15 mouse cellular contexts compared by ENCODE assay signal in genomic region chr12:39974977-39975583, GRCm38 (mm10).
DNase-seq lines count a peak whose midpoint lies in the region; ATAC-seq and TF ChIP-seq lines count a peak whose summit lies in the region.
"Had no signal": no experiment of that assay in that cellular context is flagged by ENCODE, and none has a peak within 500 bp of the region (broad histone marks: within the 10 kb centered on the region; RNA-seq: fewer than 3 reads in every experiment).

No protein-coding gene starts in this region.

- WGBS in kidney, postnatal 0 days, result 12% methylated on average over 4 of the region's 4 CpGs
- 23% methylated on average over 4 of the region's 4 CpGs for WGBS in kidney, adult 2 months
- WGBS in hindbrain, embryonic 12.5 days, result 26% methylated on average over 4 of the region's 4 CpGs
- 25% methylated on average over 4 of the region's 4 CpGs for WGBS in limb, embryonic 11.5 days

- H3K27ac ChIP-seq in kidney, postnatal 0 days, result no peak overlapping the region
- no peak overlapping the region for H3K27ac ChIP-seq in kidney, adult 2 months (ENCODE audit: insufficient read depth, low read depth, low read length)
- H3K27ac ChIP-seq in hindbrain, embryonic 12.5 days, result peak overlapping the region; percentile 60
- H3K27ac ChIP-seq in limb, embryonic 11.5 days (replicated peaks; ENCODE audit: low read depth, low read length), result peak overlapping the region; percentile 42; the same call in 1 of the 2 replicates
- H3K27ac ChIP-seq: liver, embryonic 13.5 days; macrophage had no signal

- H3K4me3 ChIP-seq in kidney, postnatal 0 days (replicated peaks; ENCODE audit: low read depth, low read length), result no peak overlapping the region
- H3K4me3 ChIP-seq in kidney, adult 2 months (ENCODE audit: insufficient read depth, low read depth, low read length), result no peak overlapping the region
- H3K4me3 ChIP-seq in hindbrain, embryonic 12.5 days, result no peak overlapping the region
- H3K4me3 ChIP-seq in limb, embryonic 11.5 days (ENCODE audit: low read depth, low read length), result no peak overlapping the region
- H3K4me3 ChIP-seq: liver, embryonic 13.5 days had no signal

- no peak overlapping the region for H3K4me2 ChIP-seq in kidney, postnatal 0 days (ENCODE audit: low read length)
- no peak overlapping the region for H3K4me2 ChIP-seq in hindbrain, embryonic 12.5 days (replicated peaks)
- H3K4me2 ChIP-seq in limb, embryonic 11.5 days (ENCODE audit: low read depth, severe bottlenecking), result no peak overlapping the region
- H3K4me2 ChIP-seq: liver, embryonic 13.5 days had no signal

- no peak overlapping the region for H3K9ac ChIP-seq in kidney, postnatal 0 days (ENCODE audit: low read depth, low read length)
- H3K9ac ChIP-seq in hindbrain, embryonic 12.5 days, result no peak overlapping the region
- no peak overlapping the region for H3K9ac ChIP-seq in limb, embryonic 11.5 days (ENCODE audit: low read length)
- H3K9ac ChIP-seq: liver, embryonic 13.5 days had no signal

- H3K27me3 ChIP-seq in kidney, postnatal 0 days (ENCODE audit: insufficient read depth, low read length), result no peaks in the 10 kb centered on the region
- H3K27me3 ChIP-seq in kidney, adult 2 months (replicated peaks; ENCODE audit: control insufficient read depth, insufficient read depth, low read length), result no peaks in the 10 kb centered on the region
- no peaks in the 10 kb centered on the region for H3K27me3 ChIP-seq in hindbrain, embryonic 12.5 days
- no peaks in the 10 kb centered on the region for H3K27me3 ChIP-seq in limb, embryonic 11.5 days (ENCODE audit: control insufficient read depth, insufficient read depth, low read length)
- H3K27me3 ChIP-seq: liver, embryonic 13.5 days had no signal

- no peaks in the 10 kb centered on the region for H3K36me3 ChIP-seq in kidney, postnatal 0 days (ENCODE audit: insufficient read depth, low read length)
- H3K36me3 ChIP-seq in kidney, adult 2 months (ENCODE audit: control insufficient read depth, insufficient read depth, low read length), result no peaks in the 10 kb centered on the region
- no peaks in the 10 kb centered on the region for H3K36me3 ChIP-seq in hindbrain, embryonic 12.5 days
- no peaks in the 10 kb centered on the region for H3K36me3 ChIP-seq in limb, embryonic 11.5 days (ENCODE audit: control insufficient read depth, insufficient read depth, low read length)
- H3K36me3 ChIP-seq: liver, embryonic 13.5 days had no signal

- TF ChIP-seq POLR2A in kidney, adult 2 months (IDR thresholded peaks at IDR 0.05; ENCODE audit: low read depth, low read length), result no peak

- no peak for ATAC-seq in kidney, postnatal 0 days (replicated peaks; ENCODE audit: low FRiP score, low read depth)
- ATAC-seq in hindbrain, embryonic 12.5 days (ENCODE audit: low FRiP score), result peak; percentile 61; the same call in 1 of the 2 replicates
- no peak; the same call in 1 of the 2 replicates for ATAC-seq in limb, embryonic 11.5 days (ENCODE audit: insufficient number of reproducible peaks, low FRiP score, low TSS enrichment, low read depth)

- peak; percentile 35 for DNase-seq in kidney, postnatal 0 days (ENCODE audit: low spot score)
- no peak for DNase-seq in kidney, adult 2 months
- DNase-seq in limb, embryonic 11.5 days (ENCODE audit: low spot score), result peak; percentile 25
- peak; percentile 43 for DNase-seq in retina, embryonic 14.5 days (ENCODE audit: low spot score)
- DNase-seq in layer of hippocampus, adult 8-10 months (ENCODE audit: low spot score in 2 of 2), result no peak
- no peak for DNase-seq in heart, adult 8-10 months (ENCODE audit: low spot score)
- no peak for DNase-seq in thymus, postnatal 0 days (ENCODE audit: low spot score)
- DNase-seq: adrenal gland, postnatal 14 days; cerebellum, postnatal 10 days; heart, adult 18-20 months; heart, postnatal 4 days; liver, embryonic 13.5 days; thymus, postnatal 25 days had no signal

- H3K4me1 ChIP-seq in kidney, postnatal 0 days (replicated peaks; ENCODE audit: insufficient read depth, low read length), result no peaks in the 10 kb centered on the region
- no peaks in the 10 kb centered on the region for H3K4me1 ChIP-seq in kidney, adult 2 months (ENCODE audit: control insufficient read depth, insufficient read depth, low read length)
- peaks cover 17% of the 10 kb centered on the region for H3K4me1 ChIP-seq in hindbrain, embryonic 12.5 days
- H3K4me1 ChIP-seq in limb, embryonic 11.5 days (ENCODE audit: control insufficient read depth, insufficient read depth, low read length), result no peaks in the 10 kb centered on the region
- H3K4me1 ChIP-seq: liver, embryonic 13.5 days had no signal

- no peak for TF ChIP-seq CTCF in kidney, postnatal 0 days (IDR thresholded peaks at IDR 0.05; ENCODE audit: low read depth)
- TF ChIP-seq CTCF in kidney, adult 2 months (conservative IDR thresholded peaks at IDR 0.05; ENCODE audit: insufficient read depth, insufficient read length, low read depth, low read length), result no peak

- H3K9me3 ChIP-seq in kidney, postnatal 0 days (replicated peaks; ENCODE audit: low read length), result no peaks in the 10 kb centered on the region
- no peaks in the 10 kb centered on the region for H3K9me3 ChIP-seq in hindbrain, embryonic 12.5 days (replicated peaks)
- H3K9me3 ChIP-seq in limb, embryonic 11.5 days (ENCODE audit: control insufficient read depth, low read length), result no peaks in the 10 kb centered on the region
- H3K9me3 ChIP-seq: liver, embryonic 13.5 days had no signal

Comparison
In these comparisons a context has a peak if more than half of its experiments do, and no peak if none do; other contexts are left out.
1. DNase-seq: peak in kidney, postnatal 0 days (single experiment), limb, embryonic 11.5 days (single experiment) and retina, embryonic 14.5 days (single experiment); none in kidney, adult 2 months (single experiment), layer of hippocampus, adult 8-10 months (0 of 2), heart, adult 8-10 months (single experiment) and thymus, postnatal 0 days (single experiment).
2. H3K27ac ChIP-seq: peak in hindbrain, embryonic 12.5 days (single experiment) and limb, embryonic 11.5 days (single experiment); none in kidney, postnatal 0 days (single experiment) and kidney, adult 2 months (single experiment).